Mouse (Mus musculus): ENCODE measurements around the gene Ctdspl. TPM values are rescaled to one million over a fixed set of nuclear protein-coding genes. Genes with fewer than 3 reads are reported as not detected.

Ctdspl gene
- polyA plus RNA-seq, 1 experiment from 2014 or later = 7.5 TPM

GRCm38 (mm10) chr9:118924554-118925085, 1.6 kb upstream of the Ctdspl start:
- Histone ChIP-seq H3K4me3 (peak overlapping the region; percentile 82), H3K27me3 (replicated peaks) (no peaks in the 10 kb centered on the region), H3K4me1 (peaks cover 29% of the 10 kb centered on the region), H3K9me3 (no peaks in the 10 kb centered on the region), H3K9ac (no peak overlapping the region), H3K4me2 (peak overlapping the region; percentile 98), H3K36me3 (replicated peaks) (no peaks in the 10 kb centered on the region), H3K27ac (no peak overlapping the region)
- ATAC-seq (replicated peaks) = no peak; the same call in 1 of the 2 replicates
- WGBS = 16% methylated on average over 16 of the region's 16 CpGs

DNA sequence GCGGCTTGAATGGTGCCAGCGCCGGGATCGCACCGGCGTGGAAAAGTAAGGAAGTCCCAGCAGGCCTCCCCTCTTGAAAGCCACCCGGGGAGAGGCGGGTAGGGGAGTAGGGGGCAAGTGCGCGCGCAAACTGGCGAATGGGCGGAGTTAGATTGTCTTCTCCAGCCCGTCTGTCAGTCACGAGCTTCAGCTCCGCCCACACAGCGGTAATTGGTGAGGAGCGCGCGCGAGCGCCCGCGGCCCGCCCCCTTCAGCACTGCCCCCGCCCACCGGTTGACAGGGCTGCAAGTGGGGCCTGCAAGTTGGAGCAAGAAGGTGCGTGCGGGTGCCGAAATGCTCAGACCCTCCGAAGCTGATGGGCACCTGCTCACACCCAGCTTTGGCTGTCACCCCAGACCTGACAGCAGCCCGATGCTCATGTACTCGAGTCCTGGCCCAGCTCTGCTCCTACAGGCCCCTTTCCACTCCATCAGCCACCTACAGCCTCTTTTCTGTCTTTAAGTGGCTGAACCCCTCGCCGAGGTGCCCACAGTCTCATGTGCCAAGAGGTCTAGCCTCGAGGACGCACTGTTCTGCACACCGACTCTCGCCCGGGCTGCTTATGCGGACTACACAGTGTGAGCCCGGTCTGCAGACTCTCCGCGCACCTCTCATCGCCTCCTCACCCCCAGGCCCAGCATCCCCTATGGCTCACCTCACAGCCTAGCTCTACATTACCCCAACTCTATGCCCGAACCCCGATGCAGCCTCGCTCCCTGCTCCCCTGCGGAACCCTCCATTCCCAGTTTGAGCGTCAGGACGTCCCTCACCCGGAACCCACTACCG, 755 bp upstream of the Ctdspl start:
- no peaks in the 10 kb centered on the region for H3K27me3 ChIP-seq (replicated peaks)
- peak overlapping the region; percentile 86 for H3K27ac ChIP-seq
- peak overlapping the region; percentile 82 for H3K4me3 ChIP-seq
- peak overlapping the region; percentile 98 for H3K4me2 ChIP-seq
- peaks cover 29% of the 10 kb centered on the region for H3K4me1 ChIP-seq
- no peaks in the 10 kb centered on the region for H3K36me3 ChIP-seq (replicated peaks)
- under 1% methylated on average over 53 of the region's 53 CpGs for WGBS
- ATAC-seq (replicated peaks) = peak; percentile 86
- H3K9ac ChIP-seq = peak overlapping the region; percentile 82
- no peaks in the 10 kb centered on the region for H3K9me3 ChIP-seq

- Histone ChIP-seq H3K4me2 (peak overlapping the region; percentile 98), H3K27ac (peak overlapping the region; percentile 86), H3K4me3 (peak overlapping the region; percentile 82), H3K9me3 (no peaks in the 10 kb centered on the region), H3K36me3 (replicated peaks) (no peaks in the 10 kb centered on the region), H3K27me3 (replicated peaks) (no peaks in the 10 kb centered on the region), H3K4me1 (peaks cover 29% of the 10 kb centered on the region), H3K9ac (peak overlapping the region; percentile 82)
- 2% methylated on average over 39 of the region's 68 CpGs for WGBS
- peak; percentile 38 for ATAC-seq (replicated peaks)
Measured at GRCm38 (mm10) chr9:118926688-118927321, 552 bp downstream of the Ctdspl start.

DNA sequence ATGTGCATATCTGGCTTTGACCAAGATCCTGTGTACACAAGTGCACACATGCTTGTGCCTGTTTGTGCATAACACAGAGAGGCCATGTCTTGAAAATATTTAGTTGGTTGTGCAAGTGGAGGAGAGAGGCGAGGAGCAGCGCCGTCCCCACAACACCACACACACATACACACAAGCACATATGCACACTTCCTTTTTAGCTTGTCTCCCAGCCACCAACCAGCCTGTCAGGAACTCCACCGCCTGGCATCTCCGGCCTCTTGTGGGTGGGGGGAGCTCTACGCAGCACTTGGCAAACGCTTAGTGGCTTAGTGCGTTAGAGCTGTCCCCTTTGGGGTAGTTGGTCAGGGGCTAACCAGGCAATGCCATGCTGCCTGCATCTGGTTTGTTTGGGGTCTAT, 1.2 kb downstream of the Ctdspl start:
- peak overlapping the region; percentile 82 for H3K4me3 ChIP-seq
- no peak overlapping the region for H3K9ac ChIP-seq
- 38% methylated on average over 8 of the region's 8 CpGs for WGBS
- H3K9me3 ChIP-seq = no peaks in the 10 kb centered on the region
- H3K4me2 ChIP-seq = peak overlapping the region; percentile 98
- H3K27me3 ChIP-seq (replicated peaks) = no peaks in the 10 kb centered on the region
- peaks cover 29% of the 10 kb centered on the region for H3K4me1 ChIP-seq
- H3K36me3 ChIP-seq (replicated peaks) = no peaks in the 10 kb centered on the region
- 0 out of 2 replicates have a peak overlapping the region, but pooled peaks have one; percentile 86 for H3K27ac ChIP-seq
- ATAC-seq (replicated peaks) = no peak

DNA sequence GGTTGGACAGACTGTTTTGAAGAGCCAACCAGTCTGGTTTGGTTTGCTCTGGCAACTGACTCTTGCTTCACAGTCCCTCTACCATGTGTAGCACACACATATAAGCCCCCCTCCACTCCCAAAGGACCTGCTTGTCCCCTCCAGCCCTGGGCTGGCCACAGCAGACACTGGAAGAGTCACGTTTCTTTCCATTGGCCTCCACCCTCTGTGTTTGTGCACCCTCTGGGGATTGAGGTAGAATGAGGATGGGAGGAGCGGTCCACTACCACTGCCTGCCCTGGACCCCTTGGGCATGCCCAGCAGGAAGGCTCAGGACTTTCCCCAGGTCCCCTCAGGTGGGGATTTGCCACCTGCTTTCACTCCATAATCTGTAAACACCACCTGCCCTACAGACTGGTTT, 1.8 kb downstream of the Ctdspl start:
- Histone ChIP-seq H3K36me3 (replicated peaks) (no peaks in the 10 kb centered on the region), H3K9ac (peak overlapping the region; percentile 13; the same call in 1 of the 2 replicates), H3K4me2 (peak overlapping the region; percentile 98), H3K9me3 (no peaks in the 10 kb centered on the region), H3K27ac (no peak overlapping the region), H3K4me3 (peak overlapping the region; percentile 82), H3K27me3 (replicated peaks) (no peaks in the 10 kb centered on the region), H3K4me1 (peaks cover 29% of the 10 kb centered on the region)
- WGBS = 52% methylated on average over 2 of the region's 2 CpGs
- ATAC-seq (replicated peaks) = no peak

- Histone ChIP-seq H3K4me2 (no peak overlapping the region; the same call in 1 of the 2 replicates), H3K36me3 (replicated peaks) (no peaks in the 10 kb centered on the region), H3K9me3 (no peaks in the 10 kb centered on the region), H3K27ac (no peak overlapping the region), H3K27me3 (replicated peaks) (no peaks in the 10 kb centered on the region), H3K4me1 (peaks cover 29% of the 10 kb centered on the region), H3K9ac (no peak overlapping the region), H3K4me3 (no peak overlapping the region)
- ATAC-seq (replicated peaks) = no peak
- 53% methylated on average over 7 of the region's 7 CpGs for WGBS
Measured at GRCm38 (mm10) chr9:118928656-118929055, 2.4 kb downstream of the Ctdspl start.

DNA sequence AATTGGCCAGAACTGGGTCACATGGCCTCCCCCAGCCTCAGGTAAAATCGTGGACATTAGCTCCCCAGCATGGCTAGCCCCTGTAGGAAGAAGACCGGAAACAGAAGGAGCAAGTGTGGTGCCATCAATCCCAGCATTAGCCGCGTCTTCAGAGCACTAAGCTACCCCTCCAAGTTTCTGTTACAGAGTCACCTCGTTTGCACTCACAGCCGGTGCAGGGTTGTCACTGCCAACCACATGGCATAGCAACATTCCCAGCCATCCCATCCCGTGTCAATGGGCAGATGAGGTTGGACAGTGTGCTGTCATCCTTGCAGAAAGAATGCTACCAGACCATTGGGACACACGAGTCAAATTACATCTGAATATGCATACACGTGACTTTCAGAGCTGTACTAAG, 4.4 kb downstream of the Ctdspl start:
- Histone ChIP-seq H3K9me3 (no peaks in the 10 kb centered on the region), H3K4me3 (no peak overlapping the region), H3K4me2 (no peak overlapping the region), H3K27ac (no peak overlapping the region), H3K36me3 (replicated peaks) (no peaks in the 10 kb centered on the region), H3K9ac (no peak overlapping the region), H3K4me1 (peaks cover 20% of the 10 kb centered on the region), H3K27me3 (replicated peaks) (no peaks in the 10 kb centered on the region)
- 72% methylated on average over 9 of the region's 9 CpGs for WGBS
- no peak for ATAC-seq (replicated peaks)

GRCm38 (mm10) chr9:118933800-118934199, 7.5 kb downstream of the Ctdspl start:
- no peak for ATAC-seq (replicated peaks)
- WGBS = 93% methylated on average over 9 of the region's 9 CpGs
- no peaks in the 10 kb centered on the region for H3K36me3 ChIP-seq (replicated peaks)
- no peak overlapping the region for H3K27ac ChIP-seq
- H3K4me1 ChIP-seq = peaks cover 3% of the 10 kb centered on the region; the same call in 1 of the 2 replicates
- H3K4me3 ChIP-seq = no peak overlapping the region
- H3K4me2 ChIP-seq = no peak overlapping the region
- H3K27me3 ChIP-seq (replicated peaks) = no peaks in the 10 kb centered on the region
- H3K9me3 ChIP-seq = no peaks in the 10 kb centered on the region
- H3K9ac ChIP-seq = no peak overlapping the region

- 0 out of 2 replicates have a peak, but pooled peaks cover 3% of the 10 kb centered on the region for H3K4me1 ChIP-seq
- no peak for ATAC-seq (replicated peaks)
- 88% methylated on average over 12 of the region's 12 CpGs for WGBS
- no peak overlapping the region for H3K4me3 ChIP-seq
- no peak overlapping the region for H3K4me2 ChIP-seq
- no peak overlapping the region for H3K9ac ChIP-seq
- no peaks in the 10 kb centered on the region for H3K36me3 ChIP-seq (replicated peaks)
- H3K9me3 ChIP-seq = no peaks in the 10 kb centered on the region
- no peaks in the 10 kb centered on the region for H3K27me3 ChIP-seq (replicated peaks)
- H3K27ac ChIP-seq = no peak overlapping the region
Measured at GRCm38 (mm10) chr9:118934319-118934718, 8.1 kb downstream of the Ctdspl start.

DNA sequence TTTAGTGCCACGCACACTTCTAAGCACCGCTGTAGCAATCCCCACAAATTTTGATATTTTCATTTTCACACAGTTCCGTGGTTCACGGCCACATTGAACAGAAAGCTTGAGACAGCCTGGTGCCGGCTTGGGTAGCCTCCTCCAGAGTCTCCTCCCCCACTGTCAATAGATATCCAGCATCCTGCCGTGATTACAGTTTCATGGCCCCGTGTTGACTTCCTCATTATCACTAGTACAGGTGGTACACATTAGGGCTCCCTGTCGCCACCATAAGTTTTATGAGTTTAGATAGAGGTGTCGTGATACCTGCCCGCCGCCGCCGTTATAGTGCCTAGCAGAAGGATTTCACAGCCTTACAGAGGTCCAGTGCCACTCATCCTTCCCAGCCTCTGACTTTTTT, 8.8 kb downstream of the Ctdspl start:
- Histone ChIP-seq H3K4me2 (no peak overlapping the region), H3K4me1 (0 out of 2 replicates have a peak, but pooled peaks cover 3% of the 10 kb centered on the region), H3K27ac (no peak overlapping the region), H3K4me3 (no peak overlapping the region), H3K9ac (no peak overlapping the region), H3K27me3 (replicated peaks) (no peaks in the 10 kb centered on the region), H3K36me3 (replicated peaks) (no peaks in the 10 kb centered on the region), H3K9me3 (no peaks in the 10 kb centered on the region)
- 89% methylated on average over 13 of the region's 13 CpGs for WGBS
- ATAC-seq (replicated peaks) = no peak

GRCm38 (mm10) chr9:118936071-118936470, 9.8 kb downstream of the Ctdspl start:
- WGBS = 54% methylated on average over 12 of the region's 12 CpGs
- ATAC-seq (replicated peaks) = no peak
- Histone ChIP-seq H3K4me2 (no peak overlapping the region), H3K27me3 (replicated peaks) (no peaks in the 10 kb centered on the region), H3K9me3 (no peaks in the 10 kb centered on the region), H3K36me3 (replicated peaks) (no peaks in the 10 kb centered on the region), H3K9ac (no peak overlapping the region), H3K4me3 (no peak overlapping the region), H3K4me1 (0 out of 2 replicates have a peak, but pooled peaks cover 3% of the 10 kb centered on the region), H3K27ac (no peak overlapping the region)

DNA sequence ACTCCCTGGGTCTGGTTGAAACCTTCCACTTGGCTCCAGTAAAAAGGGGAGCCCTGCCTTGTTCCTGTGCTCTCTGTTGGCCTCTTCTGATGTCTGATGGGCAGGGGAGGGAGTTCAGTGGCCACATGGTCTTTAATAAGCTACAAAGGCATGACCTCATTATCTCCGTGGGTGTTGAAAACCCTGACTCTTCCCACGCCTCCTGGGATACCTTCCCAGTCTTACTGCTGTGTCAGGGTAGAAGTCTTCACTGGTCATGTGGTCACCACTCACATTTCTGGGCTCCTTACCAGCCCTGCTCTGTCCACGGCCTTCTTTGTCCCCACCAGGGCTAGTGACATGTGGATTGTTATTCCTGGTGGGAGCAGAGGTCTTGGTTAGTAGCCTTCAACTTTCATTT, 11.3 kb downstream of the Ctdspl start:
- Histone ChIP-seq H3K4me3 (no peak overlapping the region), H3K4me1 (0 out of 2 replicates have a peak, but pooled peaks cover 3% of the 10 kb centered on the region), H3K9me3 (no peaks in the 10 kb centered on the region), H3K27ac (no peak overlapping the region), H3K36me3 (replicated peaks) (no peaks in the 10 kb centered on the region), H3K4me2 (no peak overlapping the region), H3K27me3 (replicated peaks) (no peaks in the 10 kb centered on the region), H3K9ac (no peak overlapping the region)
- no peak for ATAC-seq (replicated peaks)
- WGBS = 56% methylated on average over 3 of the region's 3 CpGs

Measured in midbrain, embryonic 15.5 days (tissue).